Mouse (Mus musculus) brain, embryonic 14.5 days (tissue): Measurements from ENCODE around the gene Prr19.

Source experiments
- CTCF ChIP-seq: fragments of 200-500 bp; IDR thresholded peaks from 2 replicates; pipeline ENCODE4 v1.5.1; 2012; ENCODE audit warnings: inconsistent platforms, mild to moderate bottlenecking, moderate library complexity, borderline replicate concordance; ENCODE audit not compliant: insufficient read depth, insufficient read length; ENCODE audit errors: extremely low read depth
- POLR2A ChIP-seq: fragments of 200-500 bp; IDR thresholded peaks from 2 replicates; pipeline ENCODE4 v1.6.1; 2012; ENCODE audit warnings: mild to moderate bottlenecking, inconsistent platforms, borderline replicate concordance; ENCODE audit not compliant: poor library complexity, insufficient read depth, insufficient read length, severe bottlenecking; ENCODE audit errors: extremely low read depth

- no peak for TF ChIP-seq POLR2A
- TF ChIP-seq CTCF: no peak
These were observed 40.0 kb downstream of the Prr19 start for GRCm38 (mm10) chr7:25341000-25341784.
